Mouse (Mus musculus) limb, embryonic 11.5 days (tissue): ENCODE measurements at regions not wholly inside any gene's neighbourhood (a gene's known extent, or its start where the extent isn't known, plus 50 kb on each side); places are given as distances from the start of the nearest gene placed in this dataset.
A peak's percentile ranks its signal among the peaks of the same experiment; 100 is the strongest.

Experiments used
- ATAC-seq: fragments of 200-750 bp; cut with Nextera tagmentation; 2 replicates; pipeline ENCODE4 v1.8.0; 2017; ENCODE audit warnings: low read depth; ENCODE audit not compliant: insufficient number of reproducible peaks, low FRiP score, low TSS enrichment
- DNase-seq: peaks from one replicate; pipeline ENCODE4 v3.0.0-alpha.2; 2015; ENCODE audit warnings: low spot score
- H3K27ac ChIP-seq: fragments of 300-500 bp; sonication (generic); replicated peaks from 2 replicates; pipeline ENCODE4 v1.5.1; 2014; ENCODE audit warnings: low read depth, mild to moderate bottlenecking, low read length
- H3K27me3 ChIP-seq: fragments of 300-500 bp; sonication (generic); 2 replicates; pipeline ENCODE4 v1.6.1; 2014; ENCODE audit warnings: mild to moderate bottlenecking, low read length, mixed read lengths; ENCODE audit not compliant: control insufficient read depth, insufficient read depth
- H3K36me3 ChIP-seq: fragments of 300-500 bp; sonication (generic); 2 replicates; pipeline ENCODE4 v1.6.1; 2014; ENCODE audit warnings: mild to moderate bottlenecking, low read length, moderate library complexity, mixed read lengths; ENCODE audit not compliant: control insufficient read depth, insufficient read depth
- H3K4me1 ChIP-seq: fragments of 300-500 bp; sonication (generic); 2 replicates; pipeline ENCODE4 v1.6.1; 2014; ENCODE audit warnings: low read length, mixed read lengths; ENCODE audit not compliant: control insufficient read depth, insufficient read depth
- H3K4me2 ChIP-seq: fragments of 300-500 bp; sonication (generic); 2 replicates; pipeline ENCODE4 v1.6.1; 2014; ENCODE audit warnings: low read depth, mild to moderate bottlenecking, moderate library complexity; ENCODE audit not compliant: severe bottlenecking
- H3K4me3 ChIP-seq: fragments of 300-500 bp; sonication (generic); 2 replicates; pipeline ENCODE4 v1.5.1; 2014; ENCODE audit warnings: low read depth, low read length
- H3K9ac ChIP-seq: fragments of 300-500 bp; sonication (generic); 2 replicates; pipeline ENCODE4 v1.6.1; 2014; ENCODE audit warnings: mild to moderate bottlenecking, low read length
- H3K9me3 ChIP-seq: fragments of 300-500 bp; sonication (generic); 2 replicates; pipeline ENCODE4 v1.6.1; 2016; ENCODE audit warnings: low read length; ENCODE audit not compliant: control insufficient read depth
- WGBS: fragments of 180-500 bp; shearing (Covaris S2); extraction: QIAGEN DNeasy Blood & Tissue Kit; methylation state at CpG from one replicate; pipeline ENCODE4 v1.1.7; 2014; 5-methylcytosine and 5-hydroxymethylcytosine counted together

GRCm38 (mm10) chr11:111820356-111820755 lies 754.4 kb downstream of the Kcnj2 start:
- 10% methylated on average over 7 of the region's 7 CpGs for WGBS
- no peaks in the 10 kb centered on the region for H3K36me3 ChIP-seq
- no peaks in the 10 kb centered on the region for H3K27me3 ChIP-seq
- H3K4me1 ChIP-seq, result peaks cover 11% of the 10 kb centered on the region; the same call in 1 of the 2 replicates
- no peak overlapping the region for H3K4me2 ChIP-seq
- no peak overlapping the region for H3K4me3 ChIP-seq
- H3K9ac ChIP-seq, result no peak overlapping the region
- ATAC-seq (no peak), DNase-seq (no peak)
- H3K27ac ChIP-seq, result no peak overlapping the region
- H3K9me3 ChIP-seq, result no peaks in the 10 kb centered on the region

GRCm38 (mm10) chr11:111828455-111828854 lies 762.5 kb downstream of the Kcnj2 start:
- no peaks in the 10 kb centered on the region for H3K36me3 ChIP-seq
- no peaks in the 10 kb centered on the region for H3K9me3 ChIP-seq
- DNase-seq, result peak; percentile 83
- H3K9ac ChIP-seq, result no peak overlapping the region
- no peak overlapping the region for H3K4me2 ChIP-seq
- H3K27me3 ChIP-seq, result no peaks in the 10 kb centered on the region
- H3K4me1 ChIP-seq, result peaks cover 16% of the 10 kb centered on the region
- peak; percentile 82; the same call in 1 of the 2 replicates for ATAC-seq
- H3K27ac ChIP-seq, result peak overlapping the region; percentile 32; the same call in 1 of the 2 replicates
- WGBS, result 16% methylated on average over 8 of the region's 8 CpGs
- H3K4me3 ChIP-seq, result no peak overlapping the region

GRCm38 (mm10) chr11:111838996-111839395 lies 773.0 kb downstream of the Kcnj2 start:
- H3K27ac ChIP-seq, result no peak overlapping the region
- WGBS, result 49% methylated on average over 5 of the region's 5 CpGs
- no peak overlapping the region for H3K9ac ChIP-seq
- no peaks in the 10 kb centered on the region for H3K9me3 ChIP-seq
- no peak for DNase-seq
- peaks cover 4% of the 10 kb centered on the region; the same call in 1 of the 2 replicates for H3K4me1 ChIP-seq
- H3K27me3 ChIP-seq, result no peaks in the 10 kb centered on the region
- H3K36me3 ChIP-seq, result no peaks in the 10 kb centered on the region
- H3K4me2 ChIP-seq, result no peak overlapping the region
- no peak overlapping the region for H3K4me3 ChIP-seq
- no peak for ATAC-seq

GRCm38 (mm10) chr11:111843728-111844258 lies 777.8 kb downstream of the Kcnj2 start:
- H3K9me3 ChIP-seq, result no peaks in the 10 kb centered on the region
- H3K36me3 ChIP-seq, result no peaks in the 10 kb centered on the region
- no peak for ATAC-seq
- no peak overlapping the region for H3K4me3 ChIP-seq
- peaks cover 10% of the 10 kb centered on the region; the same call in 1 of the 2 replicates for H3K4me1 ChIP-seq
- no peak overlapping the region for H3K9ac ChIP-seq
- no peak overlapping the region for H3K27ac ChIP-seq
- H3K4me2 ChIP-seq, result no peak overlapping the region
- H3K27me3 ChIP-seq, result no peaks in the 10 kb centered on the region
- 5% methylated on average over 4 of the region's 4 CpGs for WGBS
- DNase-seq, result peak; percentile 49

GRCm38 (mm10) chr11:111844382-111845027 lies 778.5 kb downstream of the Kcnj2 start:
- no peak overlapping the region for H3K27ac ChIP-seq
- 2% methylated on average over 7 of the region's 7 CpGs for WGBS
- ATAC-seq, result 0 out of 2 replicates have a peak, but pooled peaks have one; percentile 72
- H3K27me3 ChIP-seq, result no peaks in the 10 kb centered on the region
- H3K4me1 ChIP-seq, result peaks cover 10% of the 10 kb centered on the region; the same call in 1 of the 2 replicates
- peak; percentile 42 for DNase-seq
- H3K9ac ChIP-seq, result no peak overlapping the region
- no peak overlapping the region for H3K4me3 ChIP-seq
- H3K4me2 ChIP-seq, result no peak overlapping the region
- no peaks in the 10 kb centered on the region for H3K9me3 ChIP-seq
- H3K36me3 ChIP-seq, result no peaks in the 10 kb centered on the region

- Histone ChIP-seq H3K27ac (no peak overlapping the region), H3K4me2 (no peak overlapping the region), H3K27me3 (no peaks in the 10 kb centered on the region), H3K9me3 (no peaks in the 10 kb centered on the region), H3K4me1 (no peaks in the 10 kb centered on the region), H3K4me3 (no peak overlapping the region), H3K9ac (no peak overlapping the region), H3K36me3 (no peaks in the 10 kb centered on the region)
- ATAC-seq (no peak), DNase-seq (no peak)
- 80% methylated on average over 2 of the region's 2 CpGs for WGBS
These were observed 791.3 kb downstream of the Kcnj2 start for GRCm38 (mm10) chr11:111857288-111857687.

- Histone ChIP-seq H3K4me2 (no peak overlapping the region), H3K27me3 (no peaks in the 10 kb centered on the region), H3K9me3 (no peaks in the 10 kb centered on the region), H3K9ac (no peak overlapping the region), H3K4me1 (no peaks in the 10 kb centered on the region), H3K27ac (no peak overlapping the region), H3K36me3 (no peaks in the 10 kb centered on the region), H3K4me3 (no peak overlapping the region)
- DNase-seq (no peak), ATAC-seq (no peak)
- WGBS, result 79% methylated on average over 5 of the region's 5 CpGs
These were observed 792.1 kb downstream of the Kcnj2 start for GRCm38 (mm10) chr11:111858111-111858510.

DNA sequence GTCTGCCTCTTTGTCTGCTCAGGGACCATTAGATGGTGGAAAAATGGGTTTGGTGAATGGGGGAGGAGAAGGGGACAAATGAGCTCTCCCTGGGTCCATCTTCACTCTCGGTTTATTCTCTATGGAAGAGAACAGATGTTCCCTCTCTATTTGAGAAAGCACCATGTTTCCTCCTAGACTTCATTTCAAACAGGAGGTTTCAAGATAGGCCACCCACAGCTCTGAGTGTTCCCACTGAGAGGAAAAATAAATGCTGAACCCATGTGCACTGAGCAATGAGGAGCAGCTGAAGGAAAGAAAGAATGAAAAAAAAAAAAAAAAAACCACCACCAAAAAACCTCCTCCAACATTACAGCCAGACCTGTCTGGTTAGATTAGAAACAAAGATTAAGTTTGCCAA lies 799.2 kb downstream of the Kcnj2 start:
- no peak overlapping the region for H3K9ac ChIP-seq
- no peaks in the 10 kb centered on the region for H3K4me1 ChIP-seq
- DNase-seq (no peak), ATAC-seq (no peak)
- H3K27ac ChIP-seq, result no peak overlapping the region
- H3K36me3 ChIP-seq, result no peaks in the 10 kb centered on the region
- no peak overlapping the region for H3K4me3 ChIP-seq
- H3K9me3 ChIP-seq, result no peaks in the 10 kb centered on the region
- H3K27me3 ChIP-seq, result no peaks in the 10 kb centered on the region
- 44% methylated on average over 1 of the region's 1 CpGs for WGBS
- no peak overlapping the region for H3K4me2 ChIP-seq
